Mouse (Mus musculus) ES-Bruce4 (cell line): ENCODE data around the gene Atp2b2. TPM values are rescaled to one million over a fixed set of nuclear protein-coding genes. Genes with fewer than 3 reads are reported as not detected.
A peak's percentile ranks its signal among the peaks of the same experiment; 100 is the strongest.

Experiments used
- H3K27ac ChIP-seq: 2 replicates; pipeline ENCODE4 v1.5.1; 2012; ENCODE audit warnings: low read length, inconsistent platforms; ENCODE audit not compliant: insufficient read depth
- H3K27me3 ChIP-seq: 2 replicates; pipeline ENCODE4 v1.6.1; 2012; ENCODE audit warnings: mild to moderate bottlenecking, low read length, inconsistent platforms; ENCODE audit not compliant: control insufficient read depth, poor library complexity, insufficient read depth, severe bottlenecking
- H3K36me3 ChIP-seq: 2 replicates; pipeline ENCODE4 v1.6.1; 2012; ENCODE audit warnings: inconsistent platforms, mild to moderate bottlenecking, low read length, moderate library complexity; ENCODE audit not compliant: control insufficient read depth, poor library complexity, insufficient read depth, severe bottlenecking
- H3K4me1 ChIP-seq: one replicate; pipeline ENCODE4 v1.8.1; 2011; ENCODE audit warnings: low read length; ENCODE audit not compliant: control insufficient read depth, insufficient read depth
- H3K4me3 ChIP-seq: 2 replicates; pipeline ENCODE4 v1.5.1; 2011; ENCODE audit warnings: low read depth, mild to moderate bottlenecking, low read length
- H3K9ac ChIP-seq: 2 replicates; pipeline ENCODE4 v1.6.1; 2012; ENCODE audit warnings: low read depth, mild to moderate bottlenecking, inconsistent platforms; ENCODE audit not compliant: poor library complexity, severe bottlenecking
- H3K9me3 ChIP-seq: replicated peaks from 2 replicates; pipeline ENCODE4 v1.6.1; 2012; ENCODE audit warnings: mild to moderate bottlenecking, low read length, inconsistent platforms; ENCODE audit not compliant: control insufficient read depth, poor library complexity, insufficient read depth, severe bottlenecking
- CTCF ChIP-seq: IDR thresholded peaks from one replicate; pipeline ENCODE4 v1.8.1; 2011; ENCODE audit warnings: low read depth, low read length
- EP300 ChIP-seq: IDR thresholded peaks from 2 replicates; pipeline ENCODE4 v1.6.1; 2011; ENCODE audit warnings: low read depth, low read length; ENCODE audit not compliant: insufficient read depth
- POLR2A ChIP-seq: IDR thresholded peaks from one replicate; pipeline ENCODE4 v1.8.1; 2011; ENCODE audit warnings: low read length; ENCODE audit not compliant: insufficient read depth
- polyA plus RNA-seq: library from polyadenylated mRNA; stranded (reverse); fragments of >200 nt; gene quantifications from 2 replicates; pipeline ENCODE4 v1.2.4, GENCODE M21; 2011; ENCODE audit warnings: low read depth; ENCODE audit not compliant: missing spikeins, insufficient read depth, insufficient read length

Atp2b2 gene
- polyA plus RNA-seq, 1 experiment: 0.42 TPM

DNA sequence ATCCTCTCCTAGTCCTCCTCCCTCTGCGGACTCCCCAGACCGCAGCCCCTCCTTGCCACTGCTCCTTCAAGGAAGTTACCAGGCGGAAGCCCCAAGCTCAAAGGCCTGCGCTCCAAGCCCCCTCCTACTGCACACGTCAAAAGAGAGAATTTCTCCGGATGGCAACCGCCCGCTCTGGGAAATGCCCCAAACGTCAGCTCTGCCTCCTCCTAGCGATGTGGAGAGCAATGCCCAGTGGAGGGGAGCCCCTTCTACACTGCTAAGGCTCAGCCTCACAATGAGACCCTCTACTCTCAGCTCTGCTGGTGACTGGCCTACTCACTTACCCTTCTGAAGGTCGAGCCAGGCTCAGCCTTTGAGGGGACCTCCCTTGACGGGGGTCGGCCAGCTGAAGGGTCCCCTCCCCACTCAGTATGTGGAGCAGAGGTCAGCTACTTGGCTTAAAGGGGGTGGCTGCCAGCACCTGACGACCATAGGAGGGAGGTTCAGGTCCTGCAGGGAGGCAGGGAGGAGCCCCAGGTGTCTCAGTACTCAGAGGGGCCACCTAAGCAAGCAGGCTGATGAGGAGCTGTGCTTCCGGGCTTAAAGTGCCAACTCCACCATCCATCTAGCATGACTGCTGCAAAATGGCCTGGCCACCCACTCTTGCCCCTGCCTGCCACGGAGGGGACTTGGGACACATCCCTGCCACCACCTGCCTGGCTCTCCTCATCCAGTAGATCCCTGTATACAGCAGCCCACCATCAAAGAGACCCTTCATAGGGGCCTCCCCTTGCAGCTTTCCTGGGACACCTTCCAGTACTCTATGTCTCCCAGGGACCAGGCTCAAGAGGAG, 152.2 kb downstream of the Atp2b2 start:
- Histone ChIP-seq H3K9ac (peak overlapping the region; percentile 67), H3K4me3 (peak overlapping the region; percentile 12), H3K9me3 (no peaks in the 10 kb centered on the region), H3K27me3 (peaks cover 2% of the 10 kb centered on the region; the same call in 1 of the 2 replicates), H3K36me3 (no peaks in the 10 kb centered on the region), H3K27ac (no peak overlapping the region), H3K4me1 (no peaks in the 10 kb centered on the region)
- TF ChIP-seq EP300 (no peak), POLR2A (no peak), CTCF (no peak)

DNA sequence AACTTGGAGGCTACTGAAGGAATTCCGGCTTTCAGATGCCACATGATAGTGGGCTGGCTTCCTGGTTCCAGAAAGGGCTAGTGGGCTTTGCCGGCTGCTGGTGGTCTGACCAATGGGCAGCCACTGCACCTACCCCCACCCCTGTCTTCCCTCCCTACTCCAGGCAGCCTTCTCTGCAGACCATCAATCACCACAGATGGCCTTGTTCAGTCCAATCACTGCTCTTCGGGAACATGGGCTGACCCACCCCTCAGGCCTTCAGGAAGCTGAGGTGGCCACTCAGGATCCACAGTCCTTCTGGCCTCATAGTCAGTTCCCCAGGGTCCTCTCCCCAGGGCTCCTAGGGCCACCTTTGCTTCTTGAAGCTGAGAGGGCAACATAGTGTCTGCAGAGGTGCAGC, 153.2 kb downstream of the Atp2b2 start:
- TF ChIP-seq CTCF (no peak), EP300 (no peak), POLR2A (no peak)
- no peak overlapping the region for H3K9ac ChIP-seq
- no peaks in the 10 kb centered on the region for H3K9me3 ChIP-seq
- peaks cover 2% of the 10 kb centered on the region; the same call in 1 of the 2 replicates for H3K27me3 ChIP-seq
- no peaks in the 10 kb centered on the region for H3K36me3 ChIP-seq
- H3K27ac ChIP-seq: no peak overlapping the region
- H3K4me1 ChIP-seq: no peaks in the 10 kb centered on the region
- H3K4me3 ChIP-seq: no peak overlapping the region

DNA sequence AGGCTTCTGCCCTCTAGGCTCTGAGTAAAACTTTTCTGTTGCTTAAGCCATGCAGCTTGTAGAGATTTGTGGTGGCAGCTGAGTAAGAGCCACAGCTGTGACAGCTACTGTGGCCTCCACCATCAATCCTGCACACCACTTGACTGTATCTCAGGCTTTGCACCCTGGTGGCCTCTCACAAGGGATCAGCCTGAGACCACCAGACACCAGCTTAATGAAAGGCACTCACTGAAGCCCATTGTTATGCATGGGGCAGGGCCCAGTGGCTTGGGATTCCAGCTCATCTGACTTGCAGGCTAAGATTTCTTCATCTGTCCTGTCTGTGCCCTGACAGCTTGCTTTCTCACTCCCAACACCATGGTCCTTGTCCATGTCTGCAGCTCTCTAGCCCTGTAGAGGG, 155.5 kb downstream of the Atp2b2 start:
- no peaks in the 10 kb centered on the region for H3K4me1 ChIP-seq
- H3K27ac ChIP-seq: no peak overlapping the region
- H3K9me3 ChIP-seq: no peaks in the 10 kb centered on the region
- no peaks in the 10 kb centered on the region for H3K36me3 ChIP-seq
- H3K27me3 ChIP-seq: peaks cover 2% of the 10 kb centered on the region; the same call in 1 of the 2 replicates
- H3K9ac ChIP-seq: no peak overlapping the region
- no peak for TF ChIP-seq EP300
- TF ChIP-seq CTCF: no peak
- TF ChIP-seq POLR2A: no peak
- H3K4me3 ChIP-seq: no peak overlapping the region

DNA sequence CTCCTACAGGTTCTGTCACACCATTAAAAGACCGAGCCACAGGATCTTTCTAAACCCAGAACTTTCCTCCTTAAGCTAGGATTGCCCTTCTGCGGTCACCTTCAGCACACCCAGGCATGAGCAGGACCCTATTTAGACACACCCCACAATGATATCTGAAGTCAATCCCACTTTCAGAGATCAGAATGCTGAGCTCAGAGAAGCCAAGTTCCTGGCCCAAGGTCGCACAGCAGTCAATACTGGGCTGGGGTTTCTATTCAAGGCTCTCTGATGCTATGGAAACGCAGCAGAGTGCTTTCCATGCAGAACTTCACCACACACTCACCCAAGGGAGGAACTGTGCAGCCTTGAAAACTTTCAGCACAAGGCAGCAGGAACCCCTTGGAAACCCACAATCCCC, 157.6 kb downstream of the Atp2b2 start:
- Histone ChIP-seq H3K27me3 (no peaks in the 10 kb centered on the region), H3K9me3 (no peaks in the 10 kb centered on the region), H3K4me1 (no peaks in the 10 kb centered on the region), H3K36me3 (no peaks in the 10 kb centered on the region), H3K27ac (no peak overlapping the region), H3K4me3 (no peak overlapping the region), H3K9ac (no peak overlapping the region)
- TF ChIP-seq EP300: no peak
- no peak for TF ChIP-seq POLR2A
- TF ChIP-seq CTCF: no peak

DNA sequence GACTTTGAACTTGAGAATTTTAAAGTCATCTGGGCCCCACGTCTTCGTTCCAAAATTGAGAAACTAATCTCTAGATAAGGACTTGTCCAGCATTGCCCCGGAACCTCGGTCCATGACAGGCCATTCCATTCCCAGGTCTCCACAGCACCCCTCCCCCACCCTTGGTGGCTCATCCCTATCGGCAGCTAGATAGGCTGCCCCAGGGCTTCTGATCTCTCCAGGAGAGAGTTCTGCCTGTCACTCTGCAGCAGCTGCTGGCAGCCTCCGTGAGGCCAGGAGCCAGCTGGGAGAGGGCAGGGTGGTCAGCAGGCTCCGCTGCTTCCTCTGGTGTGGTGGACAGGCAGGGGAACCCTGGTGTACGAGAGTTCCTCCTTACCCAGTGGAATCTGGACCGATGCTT, 159.2 kb downstream of the Atp2b2 start:
- TF ChIP-seq EP300: no peak
- no peak for TF ChIP-seq CTCF
- TF ChIP-seq POLR2A: no peak
- Histone ChIP-seq H3K9me3 (no peaks in the 10 kb centered on the region), H3K4me3 (no peak overlapping the region), H3K9ac (no peak overlapping the region), H3K27ac (no peak overlapping the region), H3K36me3 (no peaks in the 10 kb centered on the region), H3K4me1 (no peaks in the 10 kb centered on the region), H3K27me3 (no peaks in the 10 kb centered on the region)

DNA sequence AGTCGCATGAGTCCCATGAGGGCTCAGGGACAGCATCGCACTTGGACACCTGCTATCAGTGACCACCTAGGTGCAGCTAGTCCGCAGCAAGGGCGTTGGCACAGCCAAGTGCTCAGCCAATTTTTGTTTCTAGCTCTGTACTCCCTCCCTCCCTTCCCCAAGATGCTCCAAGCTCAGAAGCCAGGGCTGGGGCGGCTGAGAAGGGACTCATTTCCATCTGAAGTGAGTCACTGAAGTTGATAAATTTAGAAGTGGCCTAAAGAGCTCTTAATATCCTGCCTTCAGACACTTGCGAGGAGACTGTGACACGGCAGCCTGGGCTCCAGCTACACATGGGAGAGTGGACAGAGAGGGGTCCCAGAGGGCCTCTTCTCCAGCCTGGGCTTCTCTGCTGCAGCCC, 160.0 kb downstream of the Atp2b2 start:
- Histone ChIP-seq H3K4me3 (no peak overlapping the region), H3K27me3 (no peaks in the 10 kb centered on the region), H3K9ac (no peak overlapping the region), H3K27ac (no peak overlapping the region), H3K36me3 (no peaks in the 10 kb centered on the region), H3K4me1 (no peaks in the 10 kb centered on the region), H3K9me3 (no peaks in the 10 kb centered on the region)
- TF ChIP-seq EP300 (no peak), CTCF (no peak), POLR2A (no peak)
